Mouse (Mus musculus) limb, embryonic 10.5 days (tissue): Measurements from ENCODE around the gene Plod3. TPM values are rescaled to one million over a fixed set of nuclear protein-coding genes. Genes with fewer than 3 reads are reported as not detected.
"Not testable (repeated sequence)": the region's sequence is repeated elsewhere in the genome, so short reads cannot be mapped to it uniquely, and the experiment has no call there.

ENCODE experiments used
- DNase-seq: peaks from one replicate; pipeline ENCODE4 v3.0.0-alpha.2; 2017; ENCODE audit warnings: low spot score
- H3K27ac ChIP-seq: fragments of 300-500 bp; sonication (generic); 2 replicates; pipeline ENCODE4 v1.5.1; 2016; ENCODE audit warnings: mild to moderate bottlenecking
- H3K27me3 ChIP-seq: fragments of 300-500 bp; sonication (generic); 2 replicates; pipeline ENCODE4 v1.6.1; 2016; ENCODE audit warnings: low read depth, mild to moderate bottlenecking; ENCODE audit not compliant: poor library complexity, severe bottlenecking
- H3K36me3 ChIP-seq: fragments of 300-500 bp; sonication (generic); 2 replicates; pipeline ENCODE4 v1.6.1; 2016; ENCODE audit warnings: mild to moderate bottlenecking, moderate library complexity
- H3K4me1 ChIP-seq: fragments of 300-500 bp; sonication (generic); 2 replicates; pipeline ENCODE4 v1.6.1; 2016
- H3K4me3 ChIP-seq: fragments of 300-500 bp; sonication (generic); 2 replicates; pipeline ENCODE4 v1.5.1; 2016; ENCODE audit warnings: mild to moderate bottlenecking, moderate library complexity
- H3K9me3 ChIP-seq: fragments of 300-500 bp; sonication (generic); replicated peaks from 2 replicates; pipeline ENCODE4 v1.6.1; 2016; ENCODE audit warnings: mild to moderate bottlenecking
- WGBS: fragments of 180-500 bp; shearing (Covaris S2); methylation state at CpG from one replicate; pipeline ENCODE4 v1.1.7; 2016; 5-methylcytosine and 5-hydroxymethylcytosine counted together
- polyA plus RNA-seq: library from polyadenylated mRNA; unstranded; fragments of >200 nt; fragmentation: Nextera tagmentation; extraction: Ambion mirVana; gene quantifications from 2 replicates; pipeline ENCODE4 v1.2.1, GENCODE M21; 2016

The Plod3 gene
- polyA plus RNA-seq = 39.4 and 40.8 TPM in 2 replicates

DNA sequence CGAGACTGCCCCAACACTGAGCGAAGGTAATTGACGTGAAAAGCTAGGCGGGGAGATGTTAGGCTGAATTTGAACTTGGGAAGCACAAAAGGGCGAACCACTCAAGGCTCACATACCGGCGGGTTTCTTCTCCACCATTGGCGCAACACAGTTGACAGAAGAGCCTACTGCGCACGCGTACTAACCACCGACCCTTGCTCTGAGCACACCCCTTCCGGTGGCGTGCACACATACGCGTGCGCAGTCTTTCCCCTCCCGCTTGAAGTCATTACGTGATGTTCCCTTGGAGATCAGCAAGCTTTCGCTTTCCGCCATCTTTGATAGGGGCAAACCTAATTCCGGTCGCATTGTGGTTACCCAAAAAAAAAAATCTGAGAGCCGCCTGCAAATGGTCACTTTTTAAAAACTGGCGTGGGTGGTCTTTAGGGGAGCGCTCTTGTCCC is at the start of gene Plod3:
Plod3 (plus strand) TSS at position 325 of the 443 bp plus-strand sequence.
- DNase-seq = peak; percentile 97
- Histone ChIP-seq H3K4me1 (peaks cover 23% of the 10 kb centered on the region), H3K27ac (peak within 1 kb of the TSS; percentile 97), H3K9me3 (no peaks in the 10 kb centered on the region), H3K4me3 (peak within 1 kb of the TSS; percentile 77), H3K27me3 (no peaks in the 10 kb centered on the region), H3K36me3 (peaks cover 55% of the 10 kb centered on the region)
- under 1% methylated on average over 26 of the region's 26 CpGs for WGBS

DNA sequence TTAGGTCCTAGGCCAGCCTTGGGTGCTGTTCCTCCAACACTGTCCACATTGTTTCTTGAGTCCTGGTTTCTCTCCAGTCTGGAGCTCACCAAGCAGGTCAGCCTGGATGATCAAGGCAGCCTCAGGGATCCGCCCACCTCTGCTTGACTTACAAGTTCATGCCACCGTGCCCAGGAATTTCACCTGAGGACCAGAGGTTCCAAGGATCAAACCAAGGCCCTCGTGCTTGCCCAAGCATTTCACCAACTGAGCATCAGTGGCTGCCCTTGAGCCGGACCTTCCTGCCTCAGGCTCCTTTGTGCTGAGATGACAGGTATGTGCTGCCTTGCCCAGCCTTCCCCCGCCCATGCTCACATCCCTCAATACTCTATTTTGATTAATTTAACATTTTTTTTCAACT is 49.2 kb upstream of the Plod3 start:
- Histone ChIP-seq H3K9me3 (no peaks in the 10 kb centered on the region), H3K4me3 (no peak overlapping the region), H3K27me3 (no peaks in the 10 kb centered on the region), H3K36me3 (no peaks in the 10 kb centered on the region), H3K4me1 (no peaks in the 10 kb centered on the region), H3K27ac (no peak overlapping the region)
- DNase-seq = no peak
- WGBS = 92% methylated on average over 5 of the region's 5 CpGs

DNA sequence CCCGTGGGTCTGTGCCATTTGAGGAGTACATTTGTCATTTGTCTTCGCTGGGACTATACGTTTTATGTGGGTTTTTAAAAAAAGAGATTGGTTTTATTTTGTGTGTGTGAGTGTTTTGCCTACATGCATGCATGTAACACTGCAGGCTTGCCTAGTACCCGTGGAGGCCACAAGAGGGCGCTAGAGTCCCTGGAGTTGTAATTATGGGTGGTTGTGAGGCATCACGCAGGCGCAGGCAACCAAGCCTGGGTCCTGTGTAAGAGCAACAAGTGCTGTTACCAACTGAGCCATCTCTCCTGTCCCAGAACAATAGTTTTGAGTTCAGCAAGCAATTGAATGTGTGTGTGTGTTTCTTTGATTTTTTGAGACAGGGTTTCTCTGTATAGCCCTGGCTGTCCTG is 47.5 kb upstream of the Plod3 start:
- Histone ChIP-seq H3K4me1 (no peaks in the 10 kb centered on the region), H3K9me3 (no peaks in the 10 kb centered on the region), H3K4me3 (no peak overlapping the region), H3K27ac (no peak overlapping the region), H3K27me3 (no peaks in the 10 kb centered on the region), H3K36me3 (no peaks in the 10 kb centered on the region)
- 71% methylated on average over 7 of the region's 7 CpGs for WGBS
- no peak for DNase-seq

- H3K4me1 ChIP-seq, H3K4me3 ChIP-seq, H3K27me3 ChIP-seq, DNase-seq, H3K36me3 ChIP-seq, H3K27ac ChIP-seq, H3K9me3 ChIP-seq: not testable (repeated sequence)
- WGBS = 89% methylated on average over 6 of the region's 6 CpGs
These were observed 46.8 kb upstream of the Plod3 start for GRCm38 (mm10) chr5:136940029-136940428.

GRCm38 (mm10) chr5:136940845-136941560 is 45.8 kb upstream of the Plod3 start:
- H3K4me3 ChIP-seq = no peak overlapping the region
- no peaks in the 10 kb centered on the region for H3K9me3 ChIP-seq
- H3K4me1 ChIP-seq = no peaks in the 10 kb centered on the region
- H3K27ac ChIP-seq = no peak overlapping the region
- no peaks in the 10 kb centered on the region for H3K27me3 ChIP-seq
- no peak for DNase-seq
- no peaks in the 10 kb centered on the region for H3K36me3 ChIP-seq
- WGBS = 90% methylated on average over 12 of the region's 12 CpGs

DNA sequence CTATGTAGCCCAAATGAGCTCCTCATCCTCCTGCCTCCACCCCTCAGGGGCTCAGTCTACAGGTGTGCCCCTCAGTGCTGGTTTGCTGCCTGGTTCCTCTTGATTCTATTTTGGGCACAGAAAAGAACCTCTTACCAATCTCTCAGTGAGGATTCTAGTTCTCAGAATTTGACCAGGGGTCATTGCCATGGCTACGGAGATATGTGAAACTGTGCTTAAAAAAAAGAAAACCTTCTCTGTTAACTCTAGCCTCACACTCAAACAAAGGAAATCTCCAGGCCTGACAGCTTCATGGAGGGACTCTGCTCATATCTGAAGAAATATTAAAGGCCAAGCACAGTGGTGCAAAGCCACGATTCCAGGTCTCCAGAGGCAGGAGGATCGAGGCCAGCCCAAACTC is 44.0 kb upstream of the Plod3 start:
- H3K4me3 ChIP-seq = no peak overlapping the region
- no peaks in the 10 kb centered on the region for H3K27me3 ChIP-seq
- no peak for DNase-seq
- WGBS = 83% methylated on average over 3 of the region's 3 CpGs
- no peaks in the 10 kb centered on the region for H3K4me1 ChIP-seq
- H3K27ac ChIP-seq = no peak overlapping the region
- H3K36me3 ChIP-seq = no peaks in the 10 kb centered on the region
- no peaks in the 10 kb centered on the region for H3K9me3 ChIP-seq

DNA sequence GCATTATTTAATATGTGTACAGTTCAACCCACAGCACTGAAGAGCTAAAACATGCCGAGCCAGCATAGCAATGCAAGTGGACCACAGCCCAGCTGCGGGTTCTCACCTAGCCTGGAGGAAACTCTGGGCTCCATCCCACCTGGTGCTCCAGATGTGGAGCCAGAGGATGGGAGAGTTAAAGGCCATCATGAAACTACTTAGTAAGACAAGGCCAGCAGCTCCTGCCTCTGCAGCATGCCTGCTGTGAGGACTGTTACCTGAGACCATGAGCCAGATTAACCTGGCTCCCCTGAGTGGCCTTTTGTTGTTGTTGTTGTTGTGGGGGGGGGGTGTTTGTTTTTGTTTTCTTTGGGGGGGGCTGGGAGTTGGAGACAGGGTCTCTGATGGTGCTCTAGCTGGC is 43.4 kb upstream of the Plod3 start:
- Histone ChIP-seq H3K27me3 (no peaks in the 10 kb centered on the region), H3K4me1 (no peaks in the 10 kb centered on the region), H3K36me3 (no peaks in the 10 kb centered on the region), H3K9me3 (no peaks in the 10 kb centered on the region), H3K4me3 (no peak overlapping the region), H3K27ac (no peak overlapping the region)
- WGBS = 76% methylated on average over 2 of the region's 2 CpGs
- DNase-seq = no peak

- Histone ChIP-seq H3K27ac (no peak overlapping the region), H3K9me3 (no peaks in the 10 kb centered on the region), H3K4me3 (no peak overlapping the region), H3K27me3 (no peaks in the 10 kb centered on the region), H3K36me3 (no peaks in the 10 kb centered on the region), H3K4me1 (no peaks in the 10 kb centered on the region)
- WGBS = 84% methylated on average over 12 of the region's 12 CpGs
- no peak for DNase-seq
These were observed 41.7 kb upstream of the Plod3 start for GRCm38 (mm10) chr5:136945084-136945483.

DNA sequence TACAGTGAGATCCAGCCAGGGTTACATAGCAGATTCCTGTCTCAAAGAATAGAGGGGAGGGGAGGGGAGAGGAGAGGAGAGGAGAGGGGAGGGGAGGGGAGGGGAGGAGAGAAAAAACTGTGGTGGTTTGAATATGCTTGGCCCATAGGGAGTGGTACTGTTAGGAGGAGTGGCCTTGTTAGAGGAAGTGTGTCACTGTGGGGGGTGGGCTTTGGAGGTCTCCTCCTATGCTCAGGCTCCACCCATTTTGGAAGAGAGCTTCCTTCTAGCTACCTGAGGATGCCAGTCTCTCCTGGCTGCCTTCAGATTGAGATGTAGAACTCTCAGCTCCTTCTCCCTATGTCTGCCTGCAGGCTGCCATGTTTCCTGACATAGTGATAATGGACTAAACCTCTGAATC is 38.9 kb upstream of the Plod3 start:
- Histone ChIP-seq H3K4me3 (no peak overlapping the region), H3K36me3 (no peaks in the 10 kb centered on the region), H3K9me3 (no peaks in the 10 kb centered on the region), H3K4me1 (no peaks in the 10 kb centered on the region; the same call in 1 of the 2 replicates), H3K27me3 (no peaks in the 10 kb centered on the region), H3K27ac (no peak overlapping the region)
- DNase-seq = no peak

- H3K9me3 ChIP-seq, H3K4me1 ChIP-seq, DNase-seq, H3K36me3 ChIP-seq, H3K27me3 ChIP-seq, H3K27ac ChIP-seq, H3K4me3 ChIP-seq: not testable (repeated sequence)
- 87% methylated on average over 14 of the region's 14 CpGs for WGBS
These were observed 37.1 kb upstream of the Plod3 start for GRCm38 (mm10) chr5:136949551-136950336.

DNA sequence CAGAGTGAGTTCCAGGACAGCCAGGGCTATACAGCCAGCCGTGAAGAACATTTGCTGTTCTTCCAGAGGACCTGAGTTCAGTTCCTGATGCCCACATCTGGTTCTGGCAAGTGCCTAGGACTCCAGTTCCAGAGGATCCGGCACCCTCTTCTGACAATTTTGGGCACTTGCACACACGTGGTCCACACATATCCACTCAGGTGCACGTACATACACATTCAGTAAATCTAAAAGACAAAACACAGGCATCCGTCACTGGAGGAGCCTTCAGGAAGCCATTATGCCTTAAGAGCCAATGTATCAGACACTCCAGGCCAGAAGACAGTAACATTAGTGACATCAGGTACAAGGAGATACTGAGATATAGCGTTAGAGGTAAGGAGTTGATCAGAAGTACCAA is 36.3 kb upstream of the Plod3 start:
- Histone ChIP-seq H3K9me3 (no peaks in the 10 kb centered on the region), H3K4me1 (peaks cover 8% of the 10 kb centered on the region), H3K36me3 (no peaks in the 10 kb centered on the region), H3K27ac (no peak overlapping the region), H3K27me3 (no peaks in the 10 kb centered on the region), H3K4me3 (no peak overlapping the region)
- DNase-seq = no peak
- WGBS = 93% methylated on average over 6 of the region's 6 CpGs

DNA sequence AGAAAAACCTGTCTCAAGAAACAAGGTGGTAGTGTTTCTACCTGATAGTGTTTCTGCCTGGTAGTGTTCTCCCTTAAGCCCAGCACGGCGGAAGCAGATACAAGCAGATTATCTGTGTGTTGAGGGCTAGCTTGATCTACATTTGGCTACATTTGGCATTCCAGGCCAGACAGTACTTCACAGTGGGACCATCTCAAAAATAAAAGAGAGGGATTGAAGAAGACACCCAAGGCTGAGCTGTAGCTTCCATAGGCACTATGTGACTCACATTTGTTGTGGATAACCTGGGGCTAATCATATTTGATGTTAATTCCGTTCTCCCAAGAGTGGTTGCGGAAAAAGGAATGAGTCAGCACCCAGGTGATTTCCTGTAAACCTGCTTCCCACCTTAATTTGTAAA is 34.7 kb upstream of the Plod3 start:
- WGBS = 77% methylated on average over 4 of the region's 4 CpGs

GRCm38 (mm10) chr5:136953015-136953414 is 33.8 kb upstream of the Plod3 start, which contains the start of gene Fis1:
Fis1 (plus strand) TSS chr5:136953275.
- peak within 1 kb of the TSS; percentile 79 for H3K4me3 ChIP-seq
- H3K9me3 ChIP-seq = no peaks in the 10 kb centered on the region
- peaks cover 8% of the 10 kb centered on the region for H3K4me1 ChIP-seq
- DNase-seq = peak; percentile 95
- H3K27ac ChIP-seq = peak within 1 kb of the TSS; percentile 81
- H3K36me3 ChIP-seq = peaks cover 19% of the 10 kb centered on the region
- WGBS = 0% methylated on average over 23 of the region's 23 CpGs
- H3K27me3 ChIP-seq = no peaks in the 10 kb centered on the region

More for the DNA sequence above, 34.7 kb upstream of the Plod3 start:
- no peaks in the 10 kb centered on the region for H3K27me3 ChIP-seq
- H3K27ac ChIP-seq = no peak overlapping the region
- peaks cover 8% of the 10 kb centered on the region for H3K4me1 ChIP-seq
- peaks cover 12% of the 10 kb centered on the region for H3K36me3 ChIP-seq
- DNase-seq = no peak
- no peaks in the 10 kb centered on the region for H3K9me3 ChIP-seq
- H3K4me3 ChIP-seq = no peak overlapping the region
